Mouse (Mus musculus): ENCODE measurements around the gene Nhlrc1. TPM values are rescaled to one million over a fixed set of nuclear protein-coding genes. Genes with fewer than 3 reads are reported as not detected.

The Nhlrc1 gene
- polyA plus RNA-seq, 1 experiment from 2014 or later: 1.6 TPM

DNA sequence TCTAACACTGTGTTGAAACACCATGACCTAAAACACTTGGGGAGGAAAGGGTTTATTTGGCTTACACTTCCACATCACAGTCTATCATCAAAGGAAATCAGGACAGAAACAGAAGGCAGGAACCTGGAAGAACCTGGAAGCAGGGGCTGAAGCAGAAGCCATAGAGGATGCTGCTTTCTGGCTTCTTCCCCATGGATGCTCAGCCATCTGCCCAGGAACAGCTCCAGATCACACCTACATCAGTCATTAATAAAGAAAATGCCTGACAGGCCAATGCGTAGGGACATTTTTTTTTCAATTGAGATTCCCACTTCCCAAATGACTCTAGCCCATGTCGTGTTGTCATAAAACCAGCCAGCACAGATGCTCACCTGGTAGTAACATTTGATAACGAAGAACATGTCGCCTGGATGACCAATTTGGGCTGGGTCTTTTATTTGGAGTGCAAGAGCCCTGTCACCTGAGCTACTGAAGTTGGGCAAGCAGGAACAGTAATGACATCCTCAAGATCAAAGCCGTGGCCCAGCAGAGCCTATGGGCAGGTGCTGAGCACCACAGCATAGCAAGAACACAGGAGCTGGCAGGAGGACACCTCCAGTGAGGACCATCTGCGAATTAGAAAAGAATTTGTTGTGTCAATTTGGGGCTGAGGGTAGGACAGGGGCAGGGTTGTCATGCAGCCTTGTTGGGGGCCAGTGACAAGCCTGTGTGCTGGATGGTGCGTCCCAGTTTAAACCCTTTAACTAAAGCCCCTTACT, 22.0 kb downstream of the Nhlrc1 start:
- ATAC-seq (replicated peaks; ENCODE audit: low FRiP score) (no peak), DNase-seq (ENCODE audit: low spot score) (no peak)
- H3K27me3 ChIP-seq (replicated peaks; ENCODE audit: control insufficient read depth, insufficient read depth, low read length): no peaks in the 10 kb centered on the region
- H3K4me1 ChIP-seq (replicated peaks; ENCODE audit: control insufficient read depth, insufficient read depth, low read length): no peaks in the 10 kb centered on the region
- no peak overlapping the region for H3K27ac ChIP-seq (ENCODE audit: low read depth, low read length)
- no peaks in the 10 kb centered on the region for H3K36me3 ChIP-seq (ENCODE audit: control insufficient read depth, insufficient read depth, low read length)
- WGBS: 73% methylated on average over 7 of the region's 7 CpGs
- no peak overlapping the region for H3K9ac ChIP-seq (ENCODE audit: low read depth, low read length)
- no peak overlapping the region for H3K4me2 ChIP-seq
- no peak overlapping the region for H3K4me3 ChIP-seq (ENCODE audit: low read depth, low read length)
- no peaks in the 10 kb centered on the region for H3K9me3 ChIP-seq (ENCODE audit: control insufficient read depth, low read length)

DNA sequence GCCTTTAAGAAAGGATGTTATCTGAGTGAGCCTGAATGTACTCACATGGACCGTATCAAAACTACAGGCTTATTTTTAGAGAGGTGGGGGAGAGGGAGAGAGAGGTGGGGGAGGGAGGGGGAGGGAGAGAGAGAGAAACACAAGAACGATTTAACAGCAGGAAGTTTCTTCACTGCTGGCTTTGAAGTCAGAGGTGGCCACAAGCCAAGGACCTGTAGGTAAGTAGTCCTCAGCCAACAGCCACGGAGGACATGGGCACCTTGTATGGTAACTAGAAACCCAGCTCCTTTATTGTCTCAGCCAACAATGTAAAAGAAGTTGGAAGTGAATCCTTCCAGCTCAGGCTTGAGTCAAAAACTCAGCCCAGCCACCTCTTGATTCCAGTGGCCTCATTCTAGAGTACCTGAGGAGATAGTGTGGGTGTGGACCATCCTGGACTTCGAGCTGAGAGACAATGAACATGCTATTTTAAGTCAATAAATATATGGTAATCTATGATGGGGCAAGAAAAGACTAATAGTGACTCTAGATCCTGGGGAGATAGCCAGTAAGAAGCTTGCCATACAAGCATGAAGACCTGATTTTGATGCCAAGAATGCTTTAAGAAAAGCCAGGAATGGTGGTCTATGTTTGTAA, 24.2 kb downstream of the Nhlrc1 start:
- no peaks in the 10 kb centered on the region for H3K4me1 ChIP-seq (replicated peaks; ENCODE audit: control insufficient read depth, insufficient read depth, low read length)
- no peaks in the 10 kb centered on the region for H3K9me3 ChIP-seq (ENCODE audit: control insufficient read depth, low read length)
- H3K27ac ChIP-seq (ENCODE audit: low read depth, low read length): no peak overlapping the region
- ATAC-seq (replicated peaks; ENCODE audit: low FRiP score) (no peak), DNase-seq (ENCODE audit: low spot score) (no peak)
- H3K9ac ChIP-seq (ENCODE audit: low read depth, low read length): no peak overlapping the region
- no peak overlapping the region for H3K4me2 ChIP-seq
- H3K36me3 ChIP-seq (ENCODE audit: control insufficient read depth, insufficient read depth, low read length): no peaks in the 10 kb centered on the region
- 40% methylated on average over 4 of the region's 4 CpGs for WGBS
- no peaks in the 10 kb centered on the region for H3K27me3 ChIP-seq (replicated peaks; ENCODE audit: control insufficient read depth, insufficient read depth, low read length)
- H3K4me3 ChIP-seq (ENCODE audit: low read depth, low read length): no peak overlapping the region

DNA sequence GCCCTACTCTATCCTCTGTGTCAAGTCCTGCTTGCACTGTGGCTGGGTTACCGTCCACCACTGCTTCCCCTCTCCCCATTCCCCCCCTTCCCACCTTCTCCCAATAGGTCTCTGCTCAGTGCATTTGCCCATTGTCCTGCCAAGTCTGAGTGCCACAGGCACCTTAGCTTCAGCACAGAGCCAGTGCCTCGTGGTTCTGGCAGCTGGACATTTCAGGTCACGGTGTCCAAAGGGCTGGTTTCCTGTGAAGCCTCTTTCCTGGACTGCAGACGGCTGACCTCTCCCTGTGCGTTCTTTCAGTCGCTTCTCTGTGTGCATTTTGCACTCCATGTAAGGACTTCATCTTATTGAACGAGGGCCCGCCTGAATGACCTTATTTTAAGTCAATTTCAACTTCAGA, 26.7 kb downstream of the Nhlrc1 start:
- Histone ChIP-seq H3K27ac (ENCODE audit: low read depth, low read length) (no peak overlapping the region), H3K9ac (ENCODE audit: low read depth, low read length) (no peak overlapping the region), H3K4me2 (no peak overlapping the region), H3K9me3 (ENCODE audit: control insufficient read depth, low read length) (no peaks in the 10 kb centered on the region), H3K4me1 (replicated peaks; ENCODE audit: control insufficient read depth, insufficient read depth, low read length) (no peaks in the 10 kb centered on the region), H3K27me3 (replicated peaks; ENCODE audit: control insufficient read depth, insufficient read depth, low read length) (no peaks in the 10 kb centered on the region), H3K4me3 (ENCODE audit: low read depth, low read length) (no peak overlapping the region), H3K36me3 (ENCODE audit: control insufficient read depth, insufficient read depth, low read length) (no peaks in the 10 kb centered on the region)
- ATAC-seq (replicated peaks; ENCODE audit: low FRiP score) (no peak), DNase-seq (ENCODE audit: low spot score) (no peak)
- 72% methylated on average over 8 of the region's 8 CpGs for WGBS

DNA sequence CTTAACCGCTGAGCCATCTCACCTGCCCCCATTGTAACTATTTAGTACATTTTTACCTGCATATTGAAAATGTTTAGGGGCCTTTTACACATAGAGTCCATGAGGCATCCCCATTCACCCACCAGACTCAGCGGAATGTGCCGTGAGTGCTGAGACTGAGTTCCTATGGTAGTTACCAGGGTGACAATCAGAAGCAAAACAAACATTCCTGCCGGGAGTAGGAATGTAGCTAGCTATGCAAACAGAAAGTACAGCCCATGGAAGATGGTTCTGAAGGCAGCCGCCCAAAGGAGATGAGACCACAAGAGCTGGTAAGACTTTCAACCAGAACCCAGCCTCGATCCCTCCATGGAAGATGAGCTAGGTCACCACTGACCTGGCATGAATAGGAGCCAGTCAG, 28.4 kb downstream of the Nhlrc1 start:
- ATAC-seq (replicated peaks; ENCODE audit: low FRiP score) (no peak), DNase-seq (ENCODE audit: low spot score) (no peak)
- WGBS: 63% methylated on average over 6 of the region's 6 CpGs
- H3K9me3 ChIP-seq (ENCODE audit: control insufficient read depth, low read length): no peaks in the 10 kb centered on the region
- no peak overlapping the region for H3K4me3 ChIP-seq (ENCODE audit: low read depth, low read length)
- H3K9ac ChIP-seq (ENCODE audit: low read depth, low read length): no peak overlapping the region
- no peak overlapping the region for H3K4me2 ChIP-seq
- H3K27ac ChIP-seq (ENCODE audit: low read depth, low read length): no peak overlapping the region
- H3K27me3 ChIP-seq (replicated peaks; ENCODE audit: control insufficient read depth, insufficient read depth, low read length): no peaks in the 10 kb centered on the region
- H3K4me1 ChIP-seq (replicated peaks; ENCODE audit: control insufficient read depth, insufficient read depth, low read length): no peaks in the 10 kb centered on the region
- H3K36me3 ChIP-seq (ENCODE audit: control insufficient read depth, insufficient read depth, low read length): no peaks in the 10 kb centered on the region

DNA sequence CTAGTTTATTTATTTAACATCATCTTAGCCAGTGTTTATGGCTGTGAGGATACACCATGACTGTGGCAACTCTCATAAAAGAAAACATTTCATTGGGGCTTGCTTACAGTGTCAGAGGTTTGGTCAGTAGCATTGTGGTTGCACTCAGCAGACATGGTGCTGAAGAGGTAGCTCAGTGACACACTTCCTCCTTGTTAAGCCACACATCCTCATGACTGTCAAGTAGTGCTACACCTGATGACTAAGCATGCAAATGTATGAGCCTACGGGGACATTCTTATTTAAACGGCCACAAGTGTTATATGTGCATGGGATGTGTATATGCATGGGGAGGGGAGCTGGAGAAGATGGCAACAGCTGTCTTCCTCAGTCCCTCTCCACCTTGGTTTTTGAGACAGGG, 30.8 kb downstream of the Nhlrc1 start:
- ATAC-seq (replicated peaks; ENCODE audit: low FRiP score) (no peak), DNase-seq (ENCODE audit: low spot score) (no peak)
- Histone ChIP-seq H3K27me3 (replicated peaks; ENCODE audit: control insufficient read depth, insufficient read depth, low read length) (no peaks in the 10 kb centered on the region), H3K9ac (ENCODE audit: low read depth, low read length) (no peak overlapping the region), H3K36me3 (ENCODE audit: control insufficient read depth, insufficient read depth, low read length) (no peaks in the 10 kb centered on the region), H3K4me1 (replicated peaks; ENCODE audit: control insufficient read depth, insufficient read depth, low read length) (peaks cover 7% of the 10 kb centered on the region), H3K4me3 (ENCODE audit: low read depth, low read length) (no peak overlapping the region), H3K27ac (ENCODE audit: low read depth, low read length) (no peak overlapping the region), H3K9me3 (ENCODE audit: control insufficient read depth, low read length) (no peaks in the 10 kb centered on the region), H3K4me2 (no peak overlapping the region)
- 67% methylated on average over 2 of the region's 2 CpGs for WGBS

DNA sequence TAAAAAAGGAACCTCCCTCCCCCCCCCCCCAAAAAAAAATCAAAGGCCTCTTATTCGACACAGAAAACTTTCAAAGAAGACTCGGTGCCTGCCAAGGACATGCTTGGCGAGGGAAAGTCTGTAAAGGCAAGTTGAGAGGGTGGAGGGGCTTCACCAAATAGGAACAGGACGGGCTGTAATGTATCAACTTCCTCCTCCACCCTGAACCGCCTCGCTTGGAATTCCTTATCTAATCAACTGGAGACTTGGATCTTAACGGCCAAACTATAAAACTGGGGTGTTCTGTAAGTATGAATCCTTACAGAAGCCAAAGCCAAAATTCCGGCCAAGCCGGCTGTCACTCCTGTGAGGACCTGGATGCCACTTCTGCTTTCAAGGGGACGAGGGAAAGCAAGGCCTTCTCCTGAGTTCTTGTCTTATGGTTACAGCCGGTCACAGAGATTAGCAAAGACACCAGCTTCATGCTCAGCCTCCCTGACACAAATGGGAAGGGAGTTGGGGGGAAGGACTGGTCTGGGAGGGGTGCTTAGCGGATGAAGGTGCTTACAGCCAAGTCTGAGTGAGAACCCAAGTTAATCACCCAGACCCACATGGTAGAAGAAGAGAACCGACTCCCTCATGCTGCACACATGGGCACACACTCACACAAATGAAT, 34.7 kb downstream of the Nhlrc1 start:
- Histone ChIP-seq H3K27ac (ENCODE audit: low read depth, low read length) (no peak overlapping the region), H3K4me3 (ENCODE audit: low read depth, low read length) (no peak overlapping the region), H3K9ac (ENCODE audit: low read depth, low read length) (no peak overlapping the region), H3K27me3 (replicated peaks; ENCODE audit: control insufficient read depth, insufficient read depth, low read length) (no peaks in the 10 kb centered on the region), H3K4me1 (replicated peaks; ENCODE audit: control insufficient read depth, insufficient read depth, low read length) (peaks cover 7% of the 10 kb centered on the region), H3K9me3 (ENCODE audit: control insufficient read depth, low read length) (no peaks in the 10 kb centered on the region), H3K4me2 (no peak overlapping the region), H3K36me3 (ENCODE audit: control insufficient read depth, insufficient read depth, low read length) (no peaks in the 10 kb centered on the region)
- DNase-seq (ENCODE audit: low spot score) (no peak), ATAC-seq (replicated peaks; ENCODE audit: low FRiP score) (no peak)
- WGBS: 25% methylated on average over 13 of the region's 13 CpGs

DNA sequence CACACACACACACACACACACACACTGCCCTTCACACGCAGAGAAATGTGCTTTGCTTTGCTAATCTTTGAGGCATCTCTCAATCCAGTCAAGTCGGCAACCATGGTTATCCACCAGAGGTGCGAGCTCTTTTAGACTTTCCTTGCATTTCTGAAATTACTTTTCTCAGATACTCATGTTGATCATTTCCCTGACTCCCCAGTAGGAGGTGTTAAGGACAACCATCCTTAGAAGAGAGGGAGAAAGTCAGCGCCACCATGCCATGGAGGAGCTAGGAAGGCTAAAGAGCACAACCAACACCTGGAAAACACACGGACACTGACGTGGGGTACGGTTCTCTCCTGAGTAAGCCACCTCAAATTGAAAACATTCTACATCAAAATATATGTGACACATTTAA, 38.1 kb downstream of the Nhlrc1 start:
- peaks cover 7% of the 10 kb centered on the region for H3K4me1 ChIP-seq (replicated peaks; ENCODE audit: control insufficient read depth, insufficient read depth, low read length)
- DNase-seq (ENCODE audit: low spot score) (no peak), ATAC-seq (replicated peaks; ENCODE audit: low FRiP score) (no peak)
- H3K9ac ChIP-seq (ENCODE audit: low read depth, low read length): no peak overlapping the region
- WGBS: 85% methylated on average over 7 of the region's 7 CpGs
- no peak overlapping the region for H3K27ac ChIP-seq (ENCODE audit: low read depth, low read length)
- no peaks in the 10 kb centered on the region for H3K27me3 ChIP-seq (replicated peaks; ENCODE audit: control insufficient read depth, insufficient read depth, low read length)
- no peak overlapping the region for H3K4me3 ChIP-seq (ENCODE audit: low read depth, low read length)
- H3K4me2 ChIP-seq: no peak overlapping the region
- no peaks in the 10 kb centered on the region for H3K36me3 ChIP-seq (ENCODE audit: control insufficient read depth, insufficient read depth, low read length)
- H3K9me3 ChIP-seq (ENCODE audit: control insufficient read depth, low read length): no peaks in the 10 kb centered on the region

DNA sequence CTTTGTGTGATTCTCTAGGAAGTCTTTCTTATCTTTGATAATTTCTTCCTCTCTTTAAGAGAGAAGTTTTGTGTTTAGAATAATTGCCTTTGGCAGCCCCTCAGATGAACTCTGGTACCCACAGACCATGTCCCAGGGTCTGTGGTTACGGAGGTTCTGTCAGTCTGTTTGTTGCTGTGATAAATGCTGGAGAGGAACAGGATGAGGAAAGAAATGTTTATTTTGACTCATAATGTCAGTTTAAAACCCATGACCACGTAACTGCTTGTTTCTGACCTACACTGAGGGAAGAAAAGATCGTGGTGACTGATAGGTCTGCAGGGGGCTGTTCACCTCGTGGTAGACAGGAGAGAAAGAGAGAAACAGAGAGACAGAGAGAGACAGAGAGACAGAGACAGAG, 38.7 kb downstream of the Nhlrc1 start:
- H3K9ac ChIP-seq (ENCODE audit: low read depth, low read length): no peak overlapping the region

More for the DNA sequence above, 38.7 kb downstream of the Nhlrc1 start:
- no peaks in the 10 kb centered on the region for H3K27me3 ChIP-seq (replicated peaks; ENCODE audit: control insufficient read depth, insufficient read depth, low read length)
- WGBS: 26% methylated on average over 4 of the region's 4 CpGs
- no peak overlapping the region for H3K4me3 ChIP-seq (ENCODE audit: low read depth, low read length)
- H3K9me3 ChIP-seq (ENCODE audit: control insufficient read depth, low read length): no peaks in the 10 kb centered on the region
- no peak for DNase-seq (ENCODE audit: low spot score)
- ATAC-seq (replicated peaks; ENCODE audit: low FRiP score): no peak
- no peaks in the 10 kb centered on the region for H3K36me3 ChIP-seq (ENCODE audit: control insufficient read depth, insufficient read depth, low read length)
- no peak overlapping the region for H3K27ac ChIP-seq (ENCODE audit: low read depth, low read length)
- no peak overlapping the region for H3K4me2 ChIP-seq
- peaks cover 7% of the 10 kb centered on the region for H3K4me1 ChIP-seq (replicated peaks; ENCODE audit: control insufficient read depth, insufficient read depth, low read length)

Measured in liver, embryonic 11.5 days (tissue).